ENCODE assay signal across 8 mouse cellular contexts in genomic region chr1:180873861-180874484, GRCm38 (mm10). TPM values are rescaled to one million over a fixed set of nuclear protein-coding genes. Genes with fewer than 3 reads are reported as not detected.
A peak's percentile ranks its signal among the peaks of the same experiment; 100 is the strongest.
DNase-seq lines count a peak whose midpoint lies in the region; ATAC-seq and TF ChIP-seq lines count a peak whose summit lies in the region.

No protein-coding gene starts in this region.

- peak; percentile 32 to 53 for DNase-seq in layer of hippocampus, postnatal 10 days (ENCODE audit: low spot score in 2 of 2)
- no peak for DNase-seq in layer of hippocampus, adult 9-11 months
- DNase-seq in MN1 (ENCODE audit: low spot score), result peak; percentile 72
- no peak for DNase-seq in cerebellum, adult 2 months
- peak; percentile 59 to 84 for DNase-seq in spleen, postnatal 10 days (ENCODE audit: low spot score in 2 of 2)
- DNase-seq in urinary bladder, postnatal 10 days (ENCODE audit: low spot score), result no peak

- H3K4me1 ChIP-seq in cerebellum, adult 2 months (ENCODE audit: control insufficient read depth, insufficient read depth, low read length), result no peaks in the 10 kb centered on the region
- H3K4me1 ChIP-seq in lung, embryonic 16.5 days (replicated peaks; ENCODE audit: control insufficient read depth, insufficient read depth, low read length), result no peaks in the 10 kb centered on the region

- no peak overlapping the region for H3K4me3 ChIP-seq in cerebellum, adult 2 months (replicated peaks; ENCODE audit: insufficient read depth, low read depth, low read length)
- no peak overlapping the region for H3K4me3 ChIP-seq in lung, embryonic 16.5 days (ENCODE audit: low read length)

- peak; percentile 82 to 96 for ATAC-seq in hematopoietic stem cell, adult 5-6 weeks (replicated peaks in 1 of 2; ENCODE audit: insufficient read depth in 1 of 2, low FRiP score in 2 of 2, low TSS enrichment in 1 of 2, low read depth in 1 of 2, poor library complexity in 2 of 2, severe bottlenecking in 2 of 2)
- peak; percentile 65 for ATAC-seq in lung, embryonic 16.5 days (ENCODE audit: low read depth)

- no peaks in the 10 kb centered on the region for H3K36me3 ChIP-seq in lung, embryonic 16.5 days (ENCODE audit: control insufficient read depth, insufficient read depth, low read length)

- H3K27me3 ChIP-seq in cerebellum, adult 2 months (ENCODE audit: control insufficient read depth, insufficient read depth, low read length), result no peaks in the 10 kb centered on the region
- no peaks in the 10 kb centered on the region for H3K27me3 ChIP-seq in lung, embryonic 16.5 days (ENCODE audit: control insufficient read depth, insufficient read depth, low read depth, low read length)

- 22% methylated on average over 9 of the region's 9 CpGs for WGBS in cerebellum, adult 2 months
- WGBS in lung, embryonic 16.5 days, result 19% methylated on average over 9 of the region's 9 CpGs

- peak; percentile 54; the same call in 1 of the 2 replicates for TF ChIP-seq CTCF in cerebellum, adult 2 months (IDR thresholded peaks at IDR 0.05; ENCODE audit: borderline replicate concordance, insufficient read depth, low read depth, low read length)

- no peak overlapping the region for H3K9ac ChIP-seq in lung, embryonic 16.5 days (ENCODE audit: low read length)

- no peak overlapping the region for H3K4me2 ChIP-seq in lung, embryonic 16.5 days (ENCODE audit: low read depth, low read length)

- no peak overlapping the region for H3K27ac ChIP-seq in cerebellum, adult 2 months (ENCODE audit: insufficient read depth, low read length)
- no peak overlapping the region for H3K27ac ChIP-seq in lung, embryonic 16.5 days (ENCODE audit: low read length)

- H3K9me3 ChIP-seq in lung, embryonic 16.5 days (ENCODE audit: control insufficient read depth, low read length), result no peaks in the 10 kb centered on the region

- no peak for TF ChIP-seq POLR2A in cerebellum, adult 2 months (IDR thresholded peaks at IDR 0.05; ENCODE audit: borderline replicate concordance, insufficient read depth, low read length)

RNA-seq across cellular contexts. Expression of gene Lefty2, which starts 18.9 kb away (rescaled TPM):
- total RNA-seq in layer of hippocampus, postnatal 10 days (2021), result 10 to 100 TPM in 1 of 2 experiments, 1 to 10 TPM in 1; 8.7 to 10.2 TPM
- polyA plus RNA-seq in cerebellum, adult 2 months (2012; rRNA removed), result 0.18 TPM in 1 of 2 replicates, not detected in the other
- not detected in 2 replicates for total RNA-seq in hematopoietic stem cell, adult 5-6 weeks (2017)
- polyA plus RNA-seq in lung, embryonic 16.5 days (2015; fragmentation: Nextera tagmentation; extraction: Ambion mirVana), result 0.20 and 0.23 TPM in 2 replicates

RNA-seq across cellular contexts. Expression of gene Sde2, which starts 23.0 kb away (rescaled TPM):
- 10 to 100 TPM; 20.9 to 22.4 TPM for total RNA-seq in layer of hippocampus, postnatal 10 days (2021)
- 16.8 and 17.7 TPM in 2 replicates for polyA plus RNA-seq in cerebellum, adult 2 months (2012; rRNA removed)
- total RNA-seq in hematopoietic stem cell, adult 5-6 weeks (2017), result 53.2 and 68.7 TPM in 2 replicates
- 33.0 and 38.3 TPM in 2 replicates for polyA plus RNA-seq in lung, embryonic 16.5 days (2015; fragmentation: Nextera tagmentation; extraction: Ambion mirVana)

RNA-seq across cellular contexts. Expression of gene Pycr2, which starts 30.1 kb away (rescaled TPM):
- total RNA-seq in layer of hippocampus, postnatal 10 days (2021), result 10 to 100 TPM; 29.6 to 31.4 TPM
- 40.2 and 46.8 TPM in 2 replicates for polyA plus RNA-seq in cerebellum, adult 2 months (2012; rRNA removed)
- 21.5 and 25.4 TPM in 2 replicates for total RNA-seq in hematopoietic stem cell, adult 5-6 weeks (2017)
- 80.7 and 84.3 TPM in 2 replicates for polyA plus RNA-seq in lung, embryonic 16.5 days (2015; fragmentation: Nextera tagmentation; extraction: Ambion mirVana)

Comparison
In these comparisons a context has a peak if more than half of its experiments do, and no peak if none do; other contexts are left out.
1. DNase-seq: peak in layer of hippocampus, postnatal 10 days (2 of 2), MN1 (single experiment) and spleen, postnatal 10 days (2 of 2); none in layer of hippocampus, adult 9-11 months (single experiment), cerebellum, adult 2 months (0 of 2) and urinary bladder, postnatal 10 days (single experiment).